Mouse (Mus musculus): ENCODE measurements around the gene Gm28043.

DNA sequence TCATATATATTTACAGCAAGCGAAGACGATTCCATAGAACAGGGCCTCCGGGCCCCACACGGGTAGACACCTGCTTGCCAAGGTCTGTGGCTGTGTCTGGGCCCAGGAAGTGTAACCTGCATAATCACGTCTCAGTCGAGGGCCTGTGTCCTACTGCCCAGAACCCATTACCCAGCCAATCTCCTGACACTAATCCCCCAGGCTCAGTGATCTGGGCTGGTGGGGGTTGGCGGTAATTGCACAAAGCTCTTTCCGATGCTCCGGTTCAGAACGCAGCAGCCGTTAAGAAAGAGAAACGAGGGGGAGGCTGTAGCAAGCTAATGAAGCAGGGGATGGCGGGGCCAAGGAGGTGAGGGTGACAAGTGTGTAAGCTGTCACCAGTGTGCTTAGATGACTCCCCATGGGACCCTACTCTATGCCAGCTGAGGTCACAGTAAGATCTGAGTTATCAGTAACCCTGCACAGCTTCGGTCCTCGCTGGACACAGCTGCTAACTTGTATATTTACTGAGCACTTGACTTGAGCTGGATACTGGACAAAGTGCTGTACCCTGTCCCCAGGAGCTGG, 121.9 kb downstream of the Gm28043 start:
- no peak for TF ChIP-seq USF1 (IDR thresholded peaks at IDR 0.05; ENCODE audit: low read depth, low read length)
- TF ChIP-seq CTCF (conservative IDR thresholded peaks at IDR 0.05 in 1 of 2, IDR thresholded peaks at IDR 0.05 in 1 of 2; ENCODE audit: low read depth in 2 of 2, low read length in 2 of 2), result no peak
